Mouse (Mus musculus): ENCODE results near the gene Wwp2. TPM values are rescaled to one million over a fixed set of nuclear protein-coding genes. Genes with fewer than 3 reads are reported as not detected.

Wwp2 gene
- polyA plus RNA-seq, 1 experiment = 33.2 TPM

- TF ChIP-seq GATA1 (IDR thresholded peaks at IDR 0.05; ENCODE audit: low read length) = no peak
Observed at GRCm38 (mm10) chr8:107581536-107581935, 145.4 kb downstream of the Wwp2 start.

- TF ChIP-seq GATA1 (IDR thresholded peaks at IDR 0.05; ENCODE audit: low read length) = no peak
Observed at GRCm38 (mm10) chr8:107582136-107582535, 146.0 kb downstream of the Wwp2 start.

- TF ChIP-seq GATA1 (IDR thresholded peaks at IDR 0.05; ENCODE audit: low read length) = no peak
Observed at GRCm38 (mm10) chr8:107587429-107587994, 151.3 kb downstream of the Wwp2 start.

DNA sequence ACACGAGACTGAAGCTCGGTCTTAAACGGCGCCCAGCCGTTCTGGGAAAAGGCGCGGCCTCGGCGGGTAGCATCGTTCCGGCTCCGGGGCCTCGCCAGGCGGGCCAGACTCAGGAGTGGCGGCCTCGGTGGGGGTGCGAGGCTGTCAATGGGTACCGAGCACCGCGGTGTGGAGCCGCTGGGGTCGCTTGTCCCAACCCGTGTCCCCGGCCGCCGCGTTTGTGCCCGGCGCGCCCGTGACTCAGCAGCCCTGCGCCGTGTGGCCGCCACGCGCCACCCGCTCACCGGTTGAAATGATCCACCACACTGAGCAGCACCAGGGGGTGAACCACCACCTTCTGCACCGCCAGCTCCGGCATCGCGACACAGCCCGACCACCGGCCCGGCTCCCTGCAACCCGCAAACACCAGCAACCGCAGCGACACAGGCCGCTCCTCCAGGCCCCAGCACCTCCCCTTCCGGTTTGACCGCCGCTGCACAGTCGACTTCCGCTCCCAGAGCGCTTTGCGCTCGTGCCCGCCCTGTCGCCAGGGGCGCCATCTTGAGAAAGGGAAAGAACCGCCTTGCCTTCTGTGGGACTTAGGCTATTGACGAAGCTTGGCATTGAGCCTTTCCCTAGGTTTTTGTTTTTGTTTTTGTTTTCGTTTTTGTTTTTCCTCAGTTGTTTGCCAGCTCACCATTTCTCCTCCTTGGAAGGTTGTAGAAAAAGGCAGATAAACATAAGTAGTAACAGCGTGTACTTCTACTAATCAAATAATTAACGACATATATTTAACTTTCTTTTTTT lies 152.0 kb downstream of the Wwp2 start, which contains the start of gene Psmd7:
Gene Psmd7 (minus strand): TSS at position 470 of the 786 bp plus-strand sequence.
- TF ChIP-seq GATA1 (IDR thresholded peaks at IDR 0.05; ENCODE audit: low read length) = no peak

DNA sequence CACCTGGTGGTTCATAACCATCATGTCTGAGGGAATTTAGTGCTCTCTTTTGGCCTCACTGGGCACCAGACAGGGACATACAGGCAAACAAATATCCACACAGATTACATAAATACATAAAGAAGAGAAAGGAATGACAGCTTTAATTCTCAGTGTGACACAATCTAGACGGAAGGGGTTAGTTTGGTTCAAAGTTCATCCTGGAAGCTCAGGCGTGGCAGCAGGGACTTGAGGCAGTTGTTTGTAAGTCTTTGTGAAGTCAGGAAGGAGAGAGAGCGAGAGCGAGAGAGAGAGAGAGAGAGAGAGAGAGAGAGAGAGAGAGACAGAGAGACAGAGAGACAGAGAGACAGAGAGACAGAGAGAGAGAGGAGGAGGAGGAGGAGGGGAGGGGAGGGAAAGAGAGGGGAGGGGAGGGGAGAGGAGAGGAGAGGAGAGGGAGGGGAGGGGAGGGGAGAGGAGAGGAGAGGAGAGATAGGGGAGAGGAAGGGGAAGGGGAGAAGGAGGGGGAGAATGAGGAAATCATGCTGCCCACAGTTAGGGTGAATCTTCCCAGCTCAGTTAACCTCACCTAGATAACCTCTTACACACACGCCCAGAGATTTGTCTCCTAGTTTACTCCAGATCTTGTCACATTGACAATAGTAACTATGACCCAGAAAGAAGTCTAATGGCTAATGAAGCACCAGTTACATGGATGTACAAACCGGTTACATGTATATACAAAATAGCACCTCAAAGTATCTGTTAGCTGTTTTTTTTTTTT lies 158.0 kb downstream of the Wwp2 start:
- TF ChIP-seq GATA1 (IDR thresholded peaks at IDR 0.05; ENCODE audit: low read length) = no peak

GRCm38 (mm10) chr8:107594817-107595216 lies 158.7 kb downstream of the Wwp2 start:
- TF ChIP-seq GATA1 (IDR thresholded peaks at IDR 0.05; ENCODE audit: low read length) = no peak

- no peak for TF ChIP-seq GATA1 (IDR thresholded peaks at IDR 0.05; ENCODE audit: low read length)
Observed at GRCm38 (mm10) chr8:107597731-107598130, 161.6 kb downstream of the Wwp2 start.

GRCm38 (mm10) chr8:107599691-107600090 lies 163.5 kb downstream of the Wwp2 start:
- no peak for TF ChIP-seq GATA1 (IDR thresholded peaks at IDR 0.05; ENCODE audit: low read length)

DNA sequence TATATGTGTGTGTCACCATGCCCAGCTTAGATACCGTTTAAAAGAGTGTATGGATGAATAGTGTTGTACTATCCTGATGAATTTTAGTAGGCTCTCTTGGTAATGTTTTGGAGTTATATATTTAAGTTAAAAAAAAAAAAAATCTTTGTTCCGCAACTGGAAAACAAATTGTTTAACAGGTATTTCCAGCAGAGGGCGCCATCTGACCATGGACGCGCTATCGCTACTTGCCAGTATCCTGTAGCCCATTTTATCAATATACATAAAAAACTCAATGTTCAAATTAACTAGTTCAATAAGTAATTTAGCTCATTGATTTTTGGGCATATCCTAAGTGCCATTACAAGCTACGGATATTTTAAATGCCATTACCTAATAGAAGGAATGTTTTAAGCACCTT lies 166.9 kb downstream of the Wwp2 start:
- no peak for TF ChIP-seq GATA1 (IDR thresholded peaks at IDR 0.05; ENCODE audit: low read length)

Other genes with a start within 250 kb of the Wwp2 start
- 1.7 and 2.3 TPM in 2 replicates for gene Nfat5, start 142.9 kb upstream of the Wwp2 start, polyA plus RNA-seq (2012)
- 0.26 and 0.50 TPM in 2 replicates for gene Nqo1, start 33.2 kb upstream of the Wwp2 start, polyA plus RNA-seq (2012)
- 48.2 and 86.9 TPM in 2 replicates for gene Nob1, start 11.3 kb upstream of the Wwp2 start, polyA plus RNA-seq (2012)
- gene Psmd7, start 152.1 kb downstream of the Wwp2 start, polyA plus RNA-seq (2012) = 41.2 and 52.0 TPM in 2 replicates